Mouse (Mus musculus) layer of hippocampus, adult 9-10 months (tissue): ENCODE data around the gene Fut9.

ENCODE experiments used
- DNase-seq: peaks from one replicate; pipeline ENCODE4 v3.0.0; 2022; ENCODE audit warnings: low spot score

Gene Fut9

DNA sequence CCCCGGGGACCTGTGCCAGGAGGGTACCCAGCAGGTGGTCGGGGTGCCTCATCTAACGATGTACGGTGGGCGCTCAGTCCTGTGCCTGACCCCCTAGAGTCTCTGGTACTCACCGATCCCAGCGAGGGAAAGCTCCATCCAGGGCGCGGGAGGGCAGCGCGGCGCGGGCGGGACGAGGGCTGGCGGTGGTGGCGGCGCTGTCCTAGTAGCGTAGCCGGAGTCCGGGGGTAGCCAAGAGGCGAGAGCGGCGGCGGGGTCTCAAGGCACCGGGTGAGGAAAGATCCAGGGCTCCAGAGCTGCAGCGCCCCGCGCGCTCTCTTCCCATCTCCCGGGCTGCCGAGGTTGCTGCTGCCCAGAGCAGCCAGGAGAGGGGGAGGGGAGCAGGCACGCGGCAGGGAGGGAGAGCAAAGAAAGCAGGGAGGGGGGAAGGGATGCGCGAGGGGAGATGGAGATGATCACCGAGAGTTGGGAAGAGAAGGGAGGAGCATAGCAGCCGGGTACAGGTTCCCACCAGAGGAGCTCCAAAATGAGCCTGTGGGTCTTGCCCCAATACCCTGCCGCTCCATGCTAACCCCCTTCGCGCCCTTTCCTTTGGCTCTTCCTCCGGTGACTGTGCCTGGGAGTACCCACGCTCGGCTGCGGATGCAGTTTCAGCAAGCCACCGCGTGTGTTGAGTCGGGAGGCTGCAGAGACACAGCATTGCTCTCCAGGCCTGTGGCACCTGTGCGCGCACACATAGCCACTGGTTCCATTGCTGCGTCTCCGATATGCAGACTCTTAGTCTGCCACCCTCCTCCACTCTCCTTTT, at the start of gene Fut9:
Gene Fut9, minus strand, starts transcription at position 769 of the 808 bp plus-strand sequence.
- peak; percentile 40 for DNase-seq

DNA sequence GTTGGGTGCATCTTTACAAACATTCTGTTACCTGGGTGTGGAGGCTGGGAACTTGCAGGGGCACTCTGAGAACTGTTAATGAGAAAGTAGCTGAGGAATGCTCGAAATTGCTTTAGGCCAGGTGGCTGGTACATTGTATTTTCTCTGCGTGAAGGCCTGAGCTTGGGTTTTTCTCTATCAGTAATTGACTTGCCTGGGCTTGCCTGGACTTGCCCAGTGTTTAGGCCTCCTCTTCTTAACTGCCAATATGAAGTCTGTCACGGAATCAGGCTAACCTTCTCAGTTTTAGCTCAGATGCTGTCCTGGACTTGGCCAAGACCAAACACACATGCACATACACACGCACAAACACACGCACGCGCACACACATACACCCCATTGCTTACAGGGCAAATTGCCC, 15.7 kb upstream of the Fut9 start:
- DNase-seq, result no peak

DNA sequence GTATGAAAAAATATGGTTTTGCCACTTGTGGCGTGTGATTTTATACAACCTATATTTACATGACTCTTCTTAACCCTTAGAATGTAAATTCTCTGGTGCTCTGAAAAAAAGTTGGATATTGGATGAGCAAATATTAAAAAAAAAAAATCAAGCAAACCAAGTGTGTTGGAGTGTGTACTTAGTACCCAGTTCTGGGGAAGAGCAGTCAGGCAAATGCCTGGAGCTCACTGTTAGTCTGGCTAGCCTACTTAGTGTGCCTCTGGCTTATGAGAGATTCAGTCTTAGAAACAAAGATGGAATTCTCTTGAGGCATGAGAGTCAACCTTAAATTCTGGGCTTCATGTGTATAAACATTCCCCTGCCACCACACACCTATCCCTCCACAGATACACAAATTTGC, 13.3 kb upstream of the Fut9 start:
- no peak for DNase-seq

DNA sequence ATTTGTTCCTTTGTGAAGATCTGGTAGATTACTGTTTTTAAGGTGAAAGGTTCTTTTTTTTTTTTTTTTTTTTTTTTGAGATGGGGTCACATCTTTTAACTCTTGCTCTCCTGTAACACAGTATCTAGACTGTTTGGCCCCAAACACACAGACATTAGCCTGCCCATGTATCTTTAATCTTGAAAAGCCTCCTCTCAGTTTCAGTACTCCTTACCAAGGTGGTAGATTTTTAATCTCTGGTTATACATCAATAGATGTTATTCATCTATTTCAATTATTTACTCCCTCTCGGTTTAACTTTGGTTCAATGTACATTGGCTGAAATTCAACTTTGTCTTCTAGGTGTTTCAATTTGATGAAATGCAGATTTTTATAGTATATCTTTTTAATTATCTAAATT, 10.0 kb upstream of the Fut9 start:
- no peak for DNase-seq

DNA sequence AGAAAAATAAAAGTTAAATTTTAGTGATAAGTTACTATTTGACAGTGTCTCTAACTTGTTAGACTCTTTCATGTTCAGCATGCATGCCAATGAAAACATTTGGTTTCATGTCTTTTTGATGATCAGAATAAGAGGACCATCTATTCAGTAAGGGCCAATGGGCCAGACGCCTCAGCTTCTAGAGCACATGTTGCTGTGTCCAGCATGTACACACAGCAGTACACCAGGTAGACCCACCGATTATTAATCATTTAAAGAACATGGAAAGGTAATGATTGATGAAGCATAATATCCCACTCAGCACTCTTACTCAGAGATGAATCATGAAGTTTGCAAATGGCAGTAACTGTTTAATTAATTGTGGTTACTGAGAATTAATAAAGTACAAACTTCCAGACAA, 1.7 kb upstream of the Fut9 start:
- no peak for DNase-seq

DNA sequence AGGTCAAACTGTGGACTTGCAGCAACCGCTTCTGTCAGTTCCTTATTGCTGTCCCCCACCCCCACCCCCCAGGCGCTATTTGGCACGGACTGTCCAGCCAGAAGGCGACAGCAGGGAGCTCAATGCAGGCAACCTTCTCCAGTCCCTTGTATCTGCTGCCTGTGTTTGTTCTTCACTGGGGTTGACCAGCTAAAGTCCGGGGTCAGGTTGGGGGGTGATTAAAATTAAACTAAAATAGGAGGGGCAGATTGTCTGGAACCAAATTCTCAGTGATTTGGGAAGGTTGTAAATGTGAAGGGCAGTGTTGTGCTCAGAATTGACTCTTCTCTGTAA, 206 bp upstream of the Fut9 start:
- no peak for DNase-seq

DNA sequence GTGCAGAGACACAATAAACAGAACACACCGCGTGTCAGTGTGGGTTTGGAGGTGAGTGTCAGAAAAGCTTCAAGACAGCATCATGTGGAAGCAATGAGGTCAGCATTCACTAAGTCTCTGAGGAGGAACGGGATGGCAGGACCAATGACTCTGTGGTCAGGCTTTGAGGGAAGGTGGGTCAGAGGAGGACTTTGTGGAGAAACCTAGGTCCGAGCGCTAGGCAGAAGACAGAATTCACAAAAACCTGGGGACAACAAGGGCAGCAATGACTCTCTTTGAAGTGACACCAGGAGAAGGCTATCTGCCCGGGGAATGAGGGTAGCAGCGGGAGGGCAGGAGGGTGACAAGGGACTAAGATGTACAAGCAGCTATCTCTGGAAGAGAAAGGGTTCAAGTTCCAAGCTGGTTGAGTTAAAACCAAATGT, 981 bp downstream of the Fut9 start:
- no peak for DNase-seq

DNA sequence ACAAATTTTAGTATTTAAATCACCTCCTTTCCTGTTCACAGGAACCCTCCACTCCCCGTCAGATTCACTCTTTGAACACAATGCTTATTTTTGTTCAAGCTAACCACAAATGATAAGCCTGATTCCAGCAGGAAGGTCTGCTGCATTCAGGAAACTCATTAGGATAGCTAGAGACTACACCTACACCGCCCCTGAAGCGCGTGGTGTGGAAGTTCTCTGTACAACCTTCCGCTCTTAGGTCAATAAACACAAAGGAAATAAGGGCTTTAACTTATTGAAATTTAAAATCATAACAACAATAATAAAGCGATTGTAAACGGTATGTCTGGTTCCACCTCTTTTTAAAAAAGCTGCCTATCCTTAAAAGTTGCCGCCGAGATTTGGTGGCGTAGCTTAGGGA, 1.6 kb downstream of the Fut9 start:
- no peak for DNase-seq

DNA sequence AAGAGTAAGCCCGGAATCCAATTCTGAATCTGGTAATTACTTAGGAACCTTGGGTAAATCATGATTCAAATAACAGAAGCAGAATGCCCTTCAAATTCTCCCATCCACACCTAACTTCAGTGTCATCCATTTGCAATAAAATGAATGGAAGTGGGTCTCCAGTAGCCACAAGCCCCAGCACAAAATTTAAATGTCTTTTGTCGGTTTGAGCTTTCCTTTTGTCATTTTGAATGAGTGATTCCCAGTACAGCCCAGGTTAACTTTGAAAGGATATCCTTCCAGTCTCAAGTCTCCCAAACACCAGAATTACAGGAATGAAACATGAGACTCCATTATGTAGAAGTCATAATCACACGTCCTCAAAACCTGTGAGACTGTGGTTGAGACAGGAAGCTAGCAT, 3.9 kb downstream of the Fut9 start:
- no peak for DNase-seq

DNA sequence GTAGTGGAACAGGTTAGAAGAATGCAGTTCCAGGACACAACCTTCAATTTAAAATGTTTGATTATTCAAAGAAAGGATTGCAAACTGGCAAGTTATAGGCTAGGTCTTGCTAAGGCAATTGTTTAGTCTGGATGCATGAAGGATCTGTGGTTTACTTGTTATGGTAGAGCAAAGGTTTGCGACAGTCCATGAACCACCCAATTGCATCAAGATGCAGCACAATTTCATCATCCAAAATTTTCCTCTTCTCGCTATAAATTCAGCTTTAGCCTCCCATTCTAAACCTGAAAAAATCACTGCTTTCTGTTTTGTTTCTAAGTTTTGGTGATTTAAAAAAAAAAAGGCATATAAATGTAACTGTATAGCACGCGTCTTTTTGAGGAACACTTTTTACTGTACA, 14.8 kb downstream of the Fut9 start:
- DNase-seq, result no peak

DNA sequence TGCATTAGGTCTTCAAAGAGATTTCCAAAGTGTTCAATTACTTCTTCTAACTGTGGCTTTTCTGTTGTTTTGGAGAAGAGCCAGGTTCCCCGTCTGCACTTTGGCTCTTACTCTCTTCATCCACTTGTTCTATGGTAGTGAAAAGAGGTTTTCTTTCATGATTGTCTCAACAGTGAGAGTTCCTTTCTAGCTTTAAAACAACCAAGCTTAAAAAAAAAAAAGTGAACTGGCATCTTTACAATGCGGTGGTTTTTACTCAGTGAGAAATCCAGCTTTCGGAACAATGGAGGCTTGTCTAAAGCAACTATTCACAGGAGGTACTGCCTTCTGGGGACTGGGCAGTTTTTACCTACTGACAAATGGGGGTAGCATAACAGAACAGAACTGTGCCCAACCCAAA, 31.4 kb downstream of the Fut9 start:
- no peak for DNase-seq

DNA sequence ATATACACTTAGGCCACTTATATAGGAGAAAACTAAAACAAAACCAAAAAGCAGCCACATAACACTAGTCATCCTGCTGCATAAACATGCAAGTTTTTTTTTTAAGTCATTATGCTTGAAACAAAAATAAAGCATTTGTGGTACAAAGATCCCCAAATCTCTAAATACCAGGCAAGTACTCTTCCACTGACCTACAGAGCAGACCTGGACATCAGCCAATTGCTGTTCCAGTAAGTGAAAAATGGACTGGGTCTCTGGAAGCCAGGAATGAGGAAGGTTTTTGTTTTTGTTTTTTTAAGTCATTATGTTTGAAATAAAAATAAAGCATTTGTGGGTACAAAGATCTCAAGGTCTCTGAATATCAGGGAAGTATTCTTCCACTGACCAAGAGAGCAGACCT, 37.0 kb downstream of the Fut9 start:
- DNase-seq, result no peak

DNA sequence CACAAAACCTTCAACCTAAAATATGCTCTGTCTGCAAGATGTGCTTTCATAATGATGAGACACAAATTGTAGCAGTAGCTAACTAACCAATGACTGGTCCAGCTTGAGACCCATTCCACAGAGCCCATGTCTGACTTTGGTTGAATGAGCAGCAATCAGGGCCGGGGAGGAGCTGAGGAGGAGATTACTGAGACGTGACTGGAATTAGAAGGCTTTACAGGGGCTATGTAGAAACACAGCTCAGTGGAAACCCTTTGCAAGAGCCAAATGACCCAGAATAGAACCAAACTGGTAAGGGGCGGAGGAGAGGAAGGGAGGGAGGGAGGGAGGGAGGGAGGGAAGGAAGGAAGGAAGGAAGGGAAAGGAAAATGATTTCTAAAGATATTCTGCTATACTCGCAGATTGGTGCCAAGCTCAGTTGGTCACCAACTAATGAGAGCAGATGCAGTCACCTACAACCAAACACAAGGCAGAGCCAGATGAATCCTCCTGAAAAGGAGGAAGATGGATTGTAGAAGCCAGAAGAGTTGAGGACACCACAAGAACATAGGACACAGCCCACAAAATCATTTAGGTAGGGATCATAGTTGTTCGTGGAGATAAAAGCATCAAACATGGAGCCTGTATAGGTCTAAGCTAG, 42.0 kb downstream of the Fut9 start:
- DNase-seq, result no peak

DNA sequence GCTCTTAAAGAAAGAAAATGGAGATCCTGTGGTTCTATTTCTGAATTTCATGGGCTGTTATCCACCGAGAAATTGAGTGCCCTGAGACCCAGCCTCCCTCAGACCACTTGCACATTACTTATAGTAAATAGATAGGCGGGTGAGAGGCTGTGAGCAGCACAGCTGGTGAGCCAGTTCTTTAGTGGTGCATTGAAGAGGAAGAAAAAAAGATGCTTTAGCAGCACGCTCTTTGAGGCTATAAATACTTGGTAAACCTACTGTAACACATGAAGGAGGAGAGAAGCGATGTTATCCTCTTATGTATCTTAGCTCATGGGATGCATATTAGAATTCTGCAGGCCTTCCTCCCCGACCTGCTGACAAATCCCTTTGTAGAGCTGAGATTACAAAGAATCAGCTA, 58.5 kb downstream of the Fut9 start:
- DNase-seq, result no peak

DNA sequence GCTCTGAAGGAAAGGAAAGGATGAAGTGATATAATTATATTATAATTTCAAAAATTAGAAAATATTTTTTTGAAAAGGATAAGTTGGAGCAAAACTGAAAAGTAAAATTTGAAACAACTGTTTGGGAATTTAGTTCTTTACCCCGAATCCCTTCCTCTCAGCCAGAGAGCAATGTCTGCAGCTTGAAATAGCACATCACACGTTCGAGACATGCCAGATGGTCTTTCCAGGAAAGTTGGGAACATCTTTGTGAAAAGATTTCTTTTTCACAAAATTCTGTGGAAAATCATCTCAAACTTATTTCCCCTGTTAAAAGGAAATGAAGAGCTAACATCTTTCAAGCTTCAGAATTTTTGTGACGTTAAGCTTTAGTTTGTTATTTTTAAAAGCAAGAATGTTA, 61.3 kb downstream of the Fut9 start:
- DNase-seq, result no peak

DNA sequence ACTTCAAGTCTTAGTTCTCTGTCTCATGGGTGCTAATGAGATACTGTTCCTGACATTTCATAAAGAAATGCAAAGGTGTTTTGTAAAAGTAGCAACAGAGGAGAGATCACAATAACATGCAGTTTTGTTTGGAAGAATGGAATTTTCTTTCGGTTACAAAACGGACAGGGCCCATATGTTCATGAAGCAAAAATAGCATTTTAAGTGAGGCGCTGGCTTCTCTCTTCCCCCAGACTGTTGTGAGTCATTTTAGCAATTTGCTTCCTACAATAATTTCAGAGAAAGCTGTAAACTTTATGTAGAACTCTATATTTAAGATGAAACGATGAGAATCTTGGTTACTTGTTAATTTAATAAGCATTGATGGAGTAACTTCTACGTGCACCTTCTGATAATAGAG, 78.5 kb downstream of the Fut9 start:
- no peak for DNase-seq

DNA sequence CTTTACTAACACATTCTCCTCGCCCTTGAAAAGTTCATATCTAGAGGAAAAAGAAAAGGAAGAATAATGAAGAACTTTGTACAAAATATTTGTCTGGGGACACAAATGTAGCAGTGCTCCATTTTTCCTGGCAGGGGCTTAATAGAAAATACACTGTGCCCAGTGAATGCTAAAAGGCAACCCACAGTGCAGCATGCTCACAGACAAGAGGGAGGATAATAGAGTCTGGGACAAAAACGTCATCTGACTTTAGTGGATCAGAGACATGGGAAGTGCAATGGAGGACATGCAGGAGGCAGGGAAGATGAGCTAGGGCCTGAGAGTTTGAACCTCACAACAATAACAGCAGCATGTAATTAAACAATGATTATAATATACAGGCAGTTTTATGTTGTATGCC, 86.1 kb downstream of the Fut9 start:
- no peak for DNase-seq

DNA sequence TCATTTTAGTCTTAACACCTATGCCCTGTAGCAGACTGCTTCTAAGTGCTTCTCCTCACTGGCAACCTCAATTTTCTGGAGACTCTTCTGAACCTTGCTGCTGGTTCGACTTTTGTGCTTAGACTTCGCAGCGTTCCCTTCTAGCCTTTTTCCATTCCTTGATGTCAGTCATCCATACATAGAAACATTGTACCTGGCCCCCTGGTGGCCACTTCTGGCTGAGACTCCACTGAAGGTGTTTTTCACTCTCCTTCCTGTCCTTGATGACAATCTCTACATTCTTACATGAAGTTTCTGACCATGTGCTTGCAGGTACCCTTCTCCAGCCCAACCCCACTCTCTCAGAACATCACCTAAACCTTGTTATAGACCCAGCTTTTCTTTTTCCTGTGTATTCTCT, 115.1 kb downstream of the Fut9 start:
- no peak for DNase-seq

DNA sequence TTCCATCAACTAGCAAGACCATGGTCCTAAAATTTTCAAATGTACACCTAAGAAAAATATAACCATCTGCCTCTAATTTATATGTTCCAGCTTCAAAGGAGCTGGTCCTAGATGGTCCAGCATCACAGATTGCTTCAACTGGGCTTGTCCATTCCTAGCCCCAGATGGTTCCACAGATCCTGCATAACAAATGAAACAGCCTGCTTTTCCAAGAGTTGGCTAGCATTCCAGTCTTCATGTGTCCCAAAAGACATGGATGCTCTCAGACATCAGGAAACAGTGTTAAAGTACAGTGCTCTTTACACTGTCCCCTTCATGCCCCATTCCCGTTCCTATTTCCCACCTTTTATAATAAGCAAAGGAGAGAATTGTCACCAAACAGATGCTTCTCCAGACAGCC, 135.8 kb downstream of the Fut9 start:
- peak; percentile 26 for DNase-seq

DNA sequence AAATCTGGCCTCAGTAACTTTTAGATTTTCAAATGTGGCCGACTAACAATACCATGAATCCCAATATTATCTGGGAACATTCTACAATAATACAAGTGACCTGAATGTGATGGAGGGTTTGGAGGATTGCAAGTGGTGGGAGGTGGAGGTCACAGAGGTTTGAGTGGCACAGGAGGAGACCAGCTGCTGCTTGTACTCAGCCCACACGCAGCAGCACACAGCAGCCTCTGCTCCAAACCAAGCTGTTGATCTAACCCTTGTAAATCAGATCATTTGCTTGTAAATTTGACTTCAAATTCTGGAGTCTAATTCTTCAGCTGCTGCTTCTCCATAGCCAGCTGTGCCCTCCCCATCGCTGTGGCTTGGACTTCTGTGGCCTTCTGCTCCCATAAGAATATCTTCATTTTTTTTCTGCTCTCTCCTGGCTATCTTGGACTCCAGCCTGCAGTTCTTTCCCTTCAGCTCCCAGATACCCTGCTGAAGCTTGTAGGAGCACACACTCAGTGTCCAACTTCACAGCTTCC, 138.8 kb downstream of the Fut9 start:
- DNase-seq, result no peak

DNA sequence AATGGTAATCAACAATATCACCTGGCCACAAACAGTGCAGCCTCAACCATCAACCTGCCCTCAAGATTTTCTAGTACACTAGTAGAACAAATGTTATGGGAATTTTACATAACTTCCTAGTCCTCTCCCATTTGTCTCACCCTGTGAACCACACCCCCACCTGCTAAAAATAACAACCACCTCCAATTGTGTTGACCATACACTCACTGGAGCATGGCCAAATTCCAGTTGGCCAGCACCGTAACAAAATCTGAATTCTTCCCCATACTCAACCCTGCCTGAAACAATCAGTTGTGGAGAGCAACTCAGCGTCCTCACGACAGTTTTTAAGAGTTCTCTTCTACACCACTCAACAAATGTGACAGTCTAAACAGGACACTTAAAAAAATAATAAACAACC, 141.3 kb downstream of the Fut9 start:
- no peak for DNase-seq

DNA sequence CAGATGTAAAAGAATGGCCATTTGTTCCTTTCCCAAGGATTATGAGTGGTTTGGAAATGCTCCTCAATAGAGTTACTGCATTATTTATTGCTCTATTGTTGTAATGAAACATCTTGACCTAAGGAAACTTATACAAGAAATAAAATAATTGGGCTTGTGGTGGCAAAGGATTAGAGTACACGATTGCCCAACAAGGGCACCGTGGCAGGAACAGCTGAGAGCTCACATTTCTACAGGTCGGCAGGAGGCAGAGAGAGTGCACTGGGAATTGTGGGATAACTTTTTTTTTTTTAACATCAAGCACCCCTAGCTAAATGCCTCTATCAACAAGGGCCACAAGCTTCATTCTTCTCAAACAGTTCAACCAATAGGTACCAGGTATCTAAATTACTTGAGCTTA, 148.1 kb downstream of the Fut9 start:
- no peak for DNase-seq

DNA sequence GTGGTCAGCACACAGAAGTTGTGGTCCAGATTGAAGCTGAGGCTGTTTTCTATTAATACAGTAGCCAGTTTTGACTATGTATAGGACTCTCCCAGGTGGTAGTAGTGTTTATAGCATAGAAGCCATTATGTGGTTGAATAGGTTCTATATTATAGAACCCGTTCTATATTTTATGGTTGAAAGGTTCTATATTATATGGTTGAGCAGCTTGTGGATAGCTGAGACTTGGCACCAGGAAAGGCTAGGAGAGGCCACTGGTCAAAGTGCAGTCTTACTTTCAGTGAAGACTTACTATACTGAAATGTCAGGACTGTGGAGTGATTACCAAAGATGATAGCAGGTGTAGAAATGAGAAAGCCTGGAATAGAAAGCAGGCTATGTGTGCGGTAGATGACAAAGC, 151.9 kb downstream of the Fut9 start:
- DNase-seq, result no peak

DNA sequence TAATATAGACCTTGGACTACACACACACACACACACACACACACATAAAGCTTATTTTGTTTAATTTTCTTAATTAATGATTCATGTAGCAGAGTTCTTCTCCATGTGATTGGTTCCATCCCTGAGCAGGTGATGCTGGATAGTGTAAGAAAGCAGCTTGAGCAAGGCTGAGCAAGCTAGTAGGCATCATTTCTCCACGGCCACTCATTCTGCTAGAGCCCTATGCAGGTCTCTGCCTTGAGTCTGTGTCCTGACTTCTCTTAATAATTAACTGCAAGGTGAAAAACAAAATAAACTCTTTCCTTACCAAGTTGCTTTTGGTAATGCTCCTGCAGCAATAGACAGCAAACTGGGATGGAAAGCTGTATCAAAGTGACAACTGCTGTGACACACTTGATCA, 152.5 kb downstream of the Fut9 start:
- no peak for DNase-seq
